Mouse (Mus musculus) retina, postnatal 1 day (tissue): ENCODE results near the gene Pate3.
"Not testable (repeated sequence)": the region's sequence is repeated elsewhere in the genome, so short reads cannot be mapped to it uniquely, and the experiment has no call there.

Experiments
- DNase-seq: peaks from one replicate; pipeline ENCODE4 v3.0.0-alpha.2; 2012

Pate3 gene

DNA sequence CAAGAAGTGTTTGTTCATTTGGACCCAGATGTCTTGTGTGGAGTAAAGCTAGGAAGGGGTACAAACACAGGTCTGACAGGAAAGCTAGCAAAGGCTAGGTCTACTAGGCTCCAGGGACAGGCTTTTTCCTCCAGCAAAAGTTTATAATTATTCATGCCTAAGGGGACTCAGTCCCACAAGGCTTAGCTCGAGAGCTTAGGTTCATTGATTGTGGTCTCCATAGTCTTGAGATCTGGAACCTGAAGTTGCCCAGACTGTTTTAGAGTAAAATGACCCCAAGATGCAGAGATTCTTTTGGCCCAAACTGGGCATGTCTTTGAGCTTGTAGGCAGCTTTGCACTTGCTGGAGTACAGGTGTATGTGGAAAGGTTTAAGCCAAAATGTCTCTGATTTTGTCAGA lies at the start of gene Pate3:
Gene Pate3 (minus strand): TSS at position 101 of the 400 bp plus-strand sequence.
- DNase-seq: no peak

DNA sequence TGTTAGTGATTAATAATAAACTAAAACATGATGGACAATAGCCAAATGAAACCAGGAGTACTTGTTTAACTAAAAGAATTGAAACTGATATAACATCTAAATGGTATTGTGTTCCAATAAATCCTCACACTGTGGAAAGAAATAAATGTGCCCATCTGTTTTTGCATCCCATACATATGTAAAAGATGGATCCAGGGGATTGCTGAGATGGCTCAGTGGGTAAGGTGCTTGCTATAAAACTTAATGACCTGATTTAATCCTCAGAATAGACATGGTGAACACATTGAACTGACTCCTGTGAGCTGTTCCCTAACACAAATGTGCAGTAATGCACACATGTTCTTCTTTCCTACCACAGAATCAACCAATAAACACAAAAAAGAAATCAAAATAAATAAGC lies 43.9 kb upstream of the Pate3 start:
- DNase-seq: no peak

DNA sequence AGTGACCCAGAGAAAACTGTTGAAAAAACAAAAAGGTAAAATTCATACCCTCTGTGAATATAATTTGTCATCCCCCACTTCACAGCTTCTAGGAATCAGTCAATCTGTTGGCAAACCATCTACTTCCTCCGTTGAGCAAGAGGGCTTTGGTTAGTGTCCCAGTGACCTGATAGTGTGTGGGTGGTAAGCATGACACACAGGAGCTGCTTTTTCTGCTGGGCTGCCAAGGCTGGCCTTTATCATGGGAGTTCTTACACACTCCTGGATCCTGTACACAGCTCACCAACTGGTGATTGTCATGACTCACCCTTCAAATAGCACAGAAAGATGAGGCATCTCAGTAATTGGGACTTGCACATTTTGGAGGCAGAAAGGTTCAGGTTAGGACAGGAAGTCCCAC lies 39.0 kb upstream of the Pate3 start, which contains the start of gene Pate1:
Gene Pate1 (minus strand): TSS at position 378 of the 400 bp plus-strand sequence.
- no peak for DNase-seq

DNA sequence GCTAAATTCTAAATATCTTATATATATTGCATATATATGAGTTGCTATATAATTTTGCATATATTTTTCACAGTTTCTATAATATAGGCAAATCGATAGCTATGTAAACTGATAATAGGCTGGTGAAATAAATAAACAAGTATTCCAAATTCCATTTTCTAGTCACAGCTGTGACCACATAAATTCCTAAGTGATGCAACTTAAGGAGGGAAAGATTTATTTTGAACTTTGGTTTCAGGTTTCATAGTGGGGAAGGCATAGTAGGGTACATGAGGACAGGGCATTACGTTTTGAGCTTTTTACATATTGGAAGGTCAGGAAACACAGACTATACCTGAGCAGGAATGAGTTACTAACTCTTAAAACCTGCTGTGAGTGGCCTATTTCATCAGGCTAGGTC lies 25.6 kb upstream of the Pate3 start:
- no peak for DNase-seq

DNA sequence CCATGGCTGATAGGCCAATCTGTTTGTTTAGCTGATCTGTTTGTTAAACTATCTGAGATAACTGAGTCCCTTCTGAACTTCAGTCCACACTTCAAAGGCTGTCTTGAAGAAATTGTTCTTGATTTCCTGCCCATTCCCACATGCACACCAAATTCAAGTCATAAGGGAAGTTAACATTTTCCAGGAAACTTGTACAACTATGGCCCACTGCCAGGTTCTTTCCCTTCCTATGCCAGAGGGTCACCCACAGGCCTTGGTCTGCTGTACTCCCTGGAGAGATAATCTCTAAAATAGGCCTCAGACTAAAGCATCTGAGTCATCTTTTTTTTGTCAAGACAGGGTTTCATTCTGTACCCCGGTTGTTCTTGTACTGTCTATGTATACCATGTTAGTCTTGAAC lies 15.0 kb downstream of the Pate3 start:
- DNase-seq: no peak

DNA sequence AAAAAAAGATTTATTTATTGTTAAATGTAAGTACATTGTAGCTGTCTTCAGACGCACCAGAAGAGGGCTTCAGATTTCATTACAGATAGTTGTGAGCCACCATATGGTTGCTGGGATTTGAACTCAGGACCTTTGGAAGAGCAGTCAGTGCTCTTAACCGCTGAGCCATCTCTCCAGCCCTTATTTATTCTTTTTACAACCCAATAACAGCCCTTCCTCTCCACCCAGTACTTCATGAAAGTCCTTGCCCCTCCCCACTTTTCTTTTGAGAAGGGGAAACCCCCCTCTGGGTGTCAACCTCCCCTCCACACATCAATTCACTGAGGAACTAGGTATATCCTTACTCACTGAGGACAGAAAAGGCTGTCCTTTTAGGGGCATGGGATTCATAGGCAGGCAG lies 31.2 kb downstream of the Pate3 start:
- DNase-seq: not testable (repeated sequence)

DNA sequence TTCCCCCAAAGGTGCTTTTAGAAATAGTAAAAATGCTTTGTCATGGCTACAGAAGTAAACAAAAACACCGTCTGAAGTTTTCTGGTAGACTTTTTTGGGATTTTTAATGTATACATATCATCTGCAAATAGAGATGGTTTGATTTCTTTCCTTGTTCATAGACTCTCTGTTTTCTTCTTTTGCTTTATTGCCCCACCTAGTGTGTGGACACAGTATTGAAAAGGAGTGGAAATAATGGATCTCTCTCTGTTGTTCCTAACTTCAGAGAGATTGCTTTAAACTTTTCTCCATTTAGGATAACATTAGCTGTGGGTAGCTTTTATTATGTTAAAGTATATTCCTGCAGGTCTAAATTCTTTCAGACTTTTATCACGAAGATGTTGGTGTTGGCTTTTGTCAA lies 34.0 kb downstream of the Pate3 start:
- DNase-seq: peak; percentile 9

DNA sequence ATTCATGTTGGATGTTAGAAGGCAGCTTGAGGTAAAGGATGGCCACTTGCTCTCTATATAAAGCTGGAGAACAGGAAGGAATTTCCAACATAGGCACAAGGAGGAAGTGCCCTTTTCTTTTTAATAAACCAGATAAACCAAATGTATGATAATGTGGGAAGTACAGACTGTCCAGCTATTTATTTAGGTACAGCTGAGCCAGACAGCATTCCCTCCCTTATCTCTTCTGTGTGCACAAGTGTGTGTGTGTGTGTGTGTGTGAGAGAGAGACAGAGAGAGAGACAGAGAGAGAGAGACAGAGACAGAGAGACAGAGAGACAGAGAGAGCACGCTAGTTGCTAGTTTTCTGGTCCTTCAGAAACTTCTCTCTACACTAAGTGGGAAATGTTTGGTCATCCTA lies 36.2 kb downstream of the Pate3 start, which contains the start of gene Pate4:
Gene Pate4 (minus strand): TSS at position 101 of the 400 bp plus-strand sequence.
- no peak for DNase-seq

DNA sequence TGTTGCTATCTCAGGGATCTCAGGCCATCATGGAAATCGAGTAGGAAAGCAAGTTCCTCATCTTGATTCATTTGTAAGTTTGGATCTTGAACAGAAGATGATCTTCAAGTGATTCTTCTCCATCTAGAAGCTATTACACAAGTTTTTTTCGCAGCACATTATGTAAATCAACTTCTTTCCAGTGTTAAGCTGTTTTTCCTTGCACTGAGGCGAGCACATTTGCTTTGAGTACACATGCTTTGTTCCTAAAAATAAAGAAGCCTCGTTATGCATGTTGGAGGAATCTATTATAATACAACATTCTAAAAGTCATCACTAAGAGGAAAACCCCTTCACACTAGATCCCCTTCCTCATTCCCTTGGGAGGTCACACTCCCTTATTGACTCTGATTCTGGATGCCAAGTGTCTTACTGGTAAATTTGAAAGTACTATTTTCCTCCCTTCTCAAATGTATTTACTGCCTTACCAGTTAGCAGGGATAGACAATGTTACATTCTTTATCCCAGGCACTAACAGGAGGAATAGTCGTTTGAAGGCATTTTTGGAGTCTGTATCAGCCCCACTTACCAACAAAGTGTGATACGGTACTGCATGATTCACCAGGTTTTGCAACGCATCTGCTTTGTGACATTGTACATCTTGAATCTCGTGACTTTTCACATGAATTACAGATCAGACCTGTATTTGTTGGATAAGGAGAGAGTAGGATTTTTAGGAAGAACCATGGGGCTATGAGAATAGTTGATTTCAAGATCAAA lies 40.2 kb downstream of the Pate3 start:
- no peak for DNase-seq
